Mouse (Mus musculus): ENCODE data around the gene Sc5d. TPM values are rescaled to one million over a fixed set of nuclear protein-coding genes. Genes with fewer than 3 reads are reported as not detected.

The Sc5d gene
- total RNA-seq, 2 experiments from 2014 or later, result 12.0 TPM

- intact Hi-C loops (cut with DNase I), result no loop called here
- DNase-seq, result no peak
These were observed 4.3 kb upstream of the Sc5d start for GRCm38 (mm10) chr9:42268371-42268770.

- no peak for DNase-seq
- intact Hi-C loops (cut with DNase I), result no loop called here
These were observed 1.3 kb upstream of the Sc5d start for GRCm38 (mm10) chr9:42265309-42265708.

GRCm38 (mm10) chr9:42263709-42264111 is 346 bp downstream of the Sc5d start:
- DNase-seq, result peak; percentile 7 to 24
- intact Hi-C loops (cut with DNase I), result no loop called here

GRCm38 (mm10) chr9:42260481-42260880 is 3.6 kb downstream of the Sc5d start:
- no peak for DNase-seq
- intact Hi-C loops (cut with DNase I), result no loop called here

- DNase-seq, result no peak
- intact Hi-C loops (cut with DNase I), result no loop called here
These were observed 14.9 kb downstream of the Sc5d start for GRCm38 (mm10) chr9:42249112-42249511.

- intact Hi-C loops (cut with DNase I), result no loop called here
These were observed 17.4 kb downstream of the Sc5d start for GRCm38 (mm10) chr9:42246688-42247087.

GRCm38 (mm10) chr9:42244173-42244572 is 19.9 kb downstream of the Sc5d start:
- intact Hi-C loops (cut with DNase I), result no loop called here
- DNase-seq, result no peak

More at GRCm38 (mm10) chr9:42246688-42247087, 17.4 kb downstream of the Sc5d start:
- DNase-seq, result no peak

GRCm38 (mm10) chr9:42241021-42241420 is 23.0 kb downstream of the Sc5d start:
- intact Hi-C loops (cut with DNase I), result no loop called here
- DNase-seq, result no peak

GRCm38 (mm10) chr9:42240583-42240992 is 23.5 kb downstream of the Sc5d start:
- DNase-seq, result peak; percentile 33 to 64
- intact Hi-C loops (cut with DNase I), result loop anchor here (1.0 kb wide), 1 partner anchor 241 kb away; no protein-coding TSS in a partner anchor

GRCm38 (mm10) chr9:42238827-42239226 is 25.2 kb downstream of the Sc5d start:
- intact Hi-C loops (cut with DNase I), result no loop called here
- no peak for DNase-seq

GRCm38 (mm10) chr9:42231116-42231515 is 32.9 kb downstream of the Sc5d start:
- intact Hi-C loops (cut with DNase I), result no loop called here
- DNase-seq, result no peak

- DNase-seq, result no peak
- intact Hi-C loops (cut with DNase I), result no loop called here
These were observed 33.7 kb downstream of the Sc5d start for GRCm38 (mm10) chr9:42230333-42230732.

- intact Hi-C loops (cut with DNase I), result no loop called here
- DNase-seq, result no peak
These were observed 34.5 kb downstream of the Sc5d start for GRCm38 (mm10) chr9:42229465-42230110.

GRCm38 (mm10) chr9:42227804-42228203 is 36.3 kb downstream of the Sc5d start:
- intact Hi-C loops (cut with DNase I), result no loop called here
- DNase-seq, result no peak

GRCm38 (mm10) chr9:42219001-42219660 is 44.9 kb downstream of the Sc5d start:
- intact Hi-C loops (cut with DNase I), result no loop called here
- DNase-seq, result no peak

GRCm38 (mm10) chr9:42217685-42218084 is 46.4 kb downstream of the Sc5d start:
- intact Hi-C loops (cut with DNase I), result no loop called here
- peak; percentile 78 to 81 for DNase-seq

GRCm38 (mm10) chr9:42214116-42214515 is 49.9 kb downstream of the Sc5d start:
- intact Hi-C loops (cut with DNase I), result no loop called here
- DNase-seq, result no peak

GRCm38 (mm10) chr9:42213142-42213541 is 50.9 kb downstream of the Sc5d start:
- intact Hi-C loops (cut with DNase I), result no loop called here
- peak in 1 of 2 experiments; percentile 39 for DNase-seq

- DNase-seq, result no peak
- intact Hi-C loops (cut with DNase I), result loop anchor here (5.0 kb wide), 1 partner anchor 87 kb away; the partner anchor contains the start of gene Sorl1
These were observed 54.4 kb downstream of the Sc5d start for GRCm38 (mm10) chr9:42209666-42210065.

GRCm38 (mm10) chr9:42208463-42208862 is 55.6 kb downstream of the Sc5d start:
- intact Hi-C loops (cut with DNase I), result loop anchor here (5.0 kb wide), 1 partner anchor 86 kb away; the partner anchor contains the start of gene Sorl1
- DNase-seq, result peak; percentile 48 to 65

GRCm38 (mm10) chr9:42206750-42207149 is 57.3 kb downstream of the Sc5d start:
- intact Hi-C loops (cut with DNase I), result loop anchor here (5.0 kb wide), 1 partner anchor 84 kb away; the partner anchor contains the start of gene Sorl1
- no peak for DNase-seq

GRCm38 (mm10) chr9:42202271-42202670 is 61.8 kb downstream of the Sc5d start:
- DNase-seq, result no peak
- intact Hi-C loops (cut with DNase I), result no loop called here
